Mouse (Mus musculus): ENCODE results near the gene Vti1a. TPM values are rescaled to one million over a fixed set of nuclear protein-coding genes. Genes with fewer than 3 reads are reported as not detected.

Vti1a gene
- total and polyA plus RNA-seq, 3 experiments: 7.7 to 33.2 (median 33.0) TPM

DNA sequence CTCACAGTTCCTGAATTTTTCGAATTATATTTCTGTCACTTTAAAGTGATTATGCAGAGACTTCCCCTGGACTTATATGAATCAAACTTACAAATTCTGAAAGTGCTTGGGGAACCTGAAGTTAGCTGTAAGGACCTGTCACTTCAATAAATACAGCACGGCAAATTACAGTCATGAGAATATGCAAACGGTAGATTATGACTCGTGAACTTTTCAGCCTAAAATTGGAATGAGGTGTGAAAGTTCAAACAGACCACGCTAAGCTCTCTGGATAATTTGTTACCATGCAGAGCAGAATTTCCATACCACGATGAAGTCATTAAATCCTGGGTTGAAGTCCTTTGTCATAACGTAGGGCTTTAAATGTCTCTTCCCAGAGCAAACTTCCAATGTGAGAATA lies 66.7 kb downstream of the Vti1a start:
- TF ChIP-seq TAL1 (conservative IDR thresholded peaks at IDR 0.05; ENCODE audit: low read depth, low read length): no peak
- TF ChIP-seq GATA2 (IDR thresholded peaks at IDR 0.05; ENCODE audit: borderline replicate concordance, low read depth, low read length): no peak
- no peak for TF ChIP-seq GATA1 (IDR thresholded peaks at IDR 0.05; ENCODE audit: borderline replicate concordance, low read length)
- TF ChIP-seq POLR2AphosphoS5 (IDR thresholded peaks at IDR 0.05; ENCODE audit: insufficient replicate concordance, low read depth, low read length): no peak
- TF ChIP-seq CTCF (IDR thresholded peaks at IDR 0.05; ENCODE audit: low read depth, low read length): no peak
- DNase-seq (ENCODE audit: low spot score) (no peak), ATAC-seq (ENCODE audit: extremely low read depth, insufficient number of reproducible peaks, low FRiP score, poor library complexity, severe bottlenecking) (no peak)
- H3K4me3 ChIP-seq (ENCODE audit: low read depth, low read length): no peak overlapping the region
- H3K27me3 ChIP-seq (ENCODE audit: insufficient read depth, low read length): no peaks in the 10 kb centered on the region
- H3K36me3 ChIP-seq (replicated peaks): peaks cover 48% of the 10 kb centered on the region
- H3K9me3 ChIP-seq (replicated peaks): no peaks in the 10 kb centered on the region
- peaks cover 9% of the 10 kb centered on the region for H3K4me1 ChIP-seq (ENCODE audit: insufficient read depth, low read depth, low read length)

DNA sequence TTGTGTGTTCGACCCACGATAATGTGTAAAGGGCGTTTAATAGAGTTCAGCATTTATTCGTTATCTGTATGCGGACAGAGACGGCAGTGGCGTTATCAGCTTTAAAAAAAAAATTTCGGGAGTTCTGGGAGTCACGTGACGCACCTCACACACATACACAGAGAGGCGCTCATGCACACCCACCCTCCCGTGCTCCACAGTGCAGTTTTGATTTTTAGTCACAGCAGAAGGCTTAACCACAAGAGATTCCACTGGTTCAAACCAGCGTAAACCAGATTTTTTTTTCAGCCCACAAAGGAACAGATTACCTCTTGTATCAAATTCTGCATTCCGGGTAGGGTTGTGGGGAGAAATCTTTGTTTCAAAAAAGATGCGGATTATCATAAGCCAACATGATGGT lies 68.5 kb downstream of the Vti1a start:
- no peaks in the 10 kb centered on the region for H3K27me3 ChIP-seq (ENCODE audit: insufficient read depth, low read length)
- H3K9me3 ChIP-seq (replicated peaks): no peaks in the 10 kb centered on the region
- H3K36me3 ChIP-seq (replicated peaks): peaks cover 59% of the 10 kb centered on the region
- no peak for DNase-seq (ENCODE audit: low spot score)
- no peak for ATAC-seq (ENCODE audit: extremely low read depth, insufficient number of reproducible peaks, low FRiP score, poor library complexity, severe bottlenecking)
- no peak for TF ChIP-seq GATA2 (IDR thresholded peaks at IDR 0.05; ENCODE audit: borderline replicate concordance, low read depth, low read length)
- no peak for TF ChIP-seq GATA1 (IDR thresholded peaks at IDR 0.05; ENCODE audit: borderline replicate concordance, low read length)
- TF ChIP-seq CTCF (IDR thresholded peaks at IDR 0.05; ENCODE audit: low read depth, low read length): no peak
- TF ChIP-seq POLR2AphosphoS5 (IDR thresholded peaks at IDR 0.05; ENCODE audit: insufficient replicate concordance, low read depth, low read length): no peak
- no peak for TF ChIP-seq TAL1 (conservative IDR thresholded peaks at IDR 0.05; ENCODE audit: low read depth, low read length)
- no peak overlapping the region for H3K4me3 ChIP-seq (ENCODE audit: low read depth, low read length)
- H3K4me1 ChIP-seq (ENCODE audit: insufficient read depth, low read depth, low read length): no peaks in the 10 kb centered on the region

DNA sequence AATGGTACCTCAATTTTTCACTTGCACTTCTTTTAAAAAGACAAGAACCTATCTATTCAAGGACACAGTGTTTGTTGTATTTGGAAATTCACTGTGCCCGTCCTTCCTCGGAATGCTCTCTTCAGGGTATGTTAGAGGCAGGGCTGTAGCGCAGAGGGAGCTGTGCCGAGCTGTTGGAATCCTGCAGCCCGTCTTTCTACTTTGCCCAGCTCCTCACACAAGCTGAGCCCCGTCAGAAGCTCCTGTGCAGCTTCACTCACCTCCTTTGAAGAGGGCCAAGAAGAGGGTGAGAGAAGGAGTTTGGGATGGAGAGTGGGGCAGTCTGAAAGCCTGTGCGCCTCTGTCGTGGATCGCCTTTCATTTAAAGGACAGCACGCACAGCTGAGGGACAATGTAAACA lies 72.9 kb downstream of the Vti1a start:
- DNase-seq (ENCODE audit: low spot score) (no peak), ATAC-seq (ENCODE audit: extremely low read depth, insufficient number of reproducible peaks, low FRiP score, poor library complexity, severe bottlenecking) (no peak)
- no peak overlapping the region for H3K4me3 ChIP-seq (ENCODE audit: low read depth, low read length)
- no peaks in the 10 kb centered on the region for H3K9me3 ChIP-seq (replicated peaks)
- no peaks in the 10 kb centered on the region for H3K27me3 ChIP-seq (ENCODE audit: insufficient read depth, low read length)
- peaks cover under 1% of the 10 kb centered on the region; the same call in 1 of the 2 replicates for H3K4me1 ChIP-seq (ENCODE audit: insufficient read depth, low read depth, low read length)
- peaks cover 51% of the 10 kb centered on the region for H3K36me3 ChIP-seq (replicated peaks)
- TF ChIP-seq GATA1 (IDR thresholded peaks at IDR 0.05; ENCODE audit: borderline replicate concordance, low read length): no peak
- no peak for TF ChIP-seq POLR2AphosphoS5 (IDR thresholded peaks at IDR 0.05; ENCODE audit: insufficient replicate concordance, low read depth, low read length)
- TF ChIP-seq GATA2 (IDR thresholded peaks at IDR 0.05; ENCODE audit: borderline replicate concordance, low read depth, low read length): no peak
- TF ChIP-seq CTCF (IDR thresholded peaks at IDR 0.05; ENCODE audit: low read depth, low read length): no peak
- no peak for TF ChIP-seq TAL1 (conservative IDR thresholded peaks at IDR 0.05; ENCODE audit: low read depth, low read length)

DNA sequence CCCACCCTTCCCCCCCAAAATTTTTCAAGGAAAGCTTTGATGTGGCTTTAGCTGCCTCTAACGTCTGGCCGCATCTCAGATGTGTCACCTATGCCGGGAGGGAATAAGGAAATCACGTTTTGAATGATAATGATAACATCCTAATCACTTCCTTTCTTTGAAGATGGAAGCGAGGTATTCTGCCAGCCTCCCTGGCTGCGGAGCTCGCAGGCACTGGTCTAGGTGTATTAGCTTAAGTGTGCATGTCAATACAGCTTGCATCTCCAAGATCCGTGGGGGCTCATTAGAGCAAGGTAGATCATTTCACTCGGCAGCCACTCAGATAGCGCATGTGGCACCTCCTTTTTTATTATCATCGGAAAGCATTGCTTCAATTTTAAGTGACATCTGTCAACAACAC lies 74.2 kb downstream of the Vti1a start:
- DNase-seq (ENCODE audit: low spot score): no peak

DNA sequence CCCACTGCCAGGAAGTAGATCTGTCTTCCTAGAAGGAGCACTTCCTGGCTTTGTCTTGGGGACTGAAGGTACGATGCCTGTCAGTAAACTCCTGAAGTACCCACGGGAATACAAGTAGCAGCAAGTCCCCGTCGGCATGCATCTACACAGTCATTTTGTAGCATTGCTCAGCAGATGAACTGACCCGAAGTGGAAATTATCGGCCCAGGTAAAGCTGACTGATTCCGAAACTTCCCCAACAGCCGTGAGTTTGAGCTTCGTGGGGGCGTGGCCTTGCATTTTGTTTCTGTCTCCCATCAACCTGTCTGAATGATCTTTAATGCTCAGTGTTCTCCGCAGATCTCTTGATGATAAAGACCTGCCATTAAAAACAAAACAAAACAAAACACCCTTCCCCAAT lies 85.5 kb downstream of the Vti1a start:
- TF ChIP-seq TAL1 (conservative IDR thresholded peaks at IDR 0.05; ENCODE audit: low read depth, low read length) (no peak), POLR2AphosphoS5 (IDR thresholded peaks at IDR 0.05; ENCODE audit: insufficient replicate concordance, low read depth, low read length) (no peak), GATA2 (IDR thresholded peaks at IDR 0.05; ENCODE audit: borderline replicate concordance, low read depth, low read length) (no peak), GATA1 (IDR thresholded peaks at IDR 0.05; ENCODE audit: borderline replicate concordance, low read length) (no peak), CTCF (IDR thresholded peaks at IDR 0.05; ENCODE audit: low read depth, low read length) (no peak)
- no peak for DNase-seq (ENCODE audit: low spot score)
- peaks cover 59% of the 10 kb centered on the region for H3K36me3 ChIP-seq (replicated peaks)
- no peaks in the 10 kb centered on the region for H3K27me3 ChIP-seq (ENCODE audit: insufficient read depth, low read length)
- peaks cover 9% of the 10 kb centered on the region; the same call in 1 of the 2 replicates for H3K4me1 ChIP-seq (ENCODE audit: insufficient read depth, low read depth, low read length)
- no peaks in the 10 kb centered on the region for H3K9me3 ChIP-seq (replicated peaks)
- no peak for ATAC-seq (ENCODE audit: extremely low read depth, insufficient number of reproducible peaks, low FRiP score, poor library complexity, severe bottlenecking)
- no peak overlapping the region for H3K4me3 ChIP-seq (ENCODE audit: low read depth, low read length)

More for the DNA sequence above, 74.2 kb downstream of the Vti1a start:
- no peak for ATAC-seq (ENCODE audit: extremely low read depth, insufficient number of reproducible peaks, low FRiP score, poor library complexity, severe bottlenecking)
- Histone ChIP-seq H3K9me3 (replicated peaks) (no peaks in the 10 kb centered on the region), H3K27me3 (ENCODE audit: insufficient read depth, low read length) (no peaks in the 10 kb centered on the region), H3K4me3 (ENCODE audit: low read depth, low read length) (no peak overlapping the region), H3K36me3 (replicated peaks) (peaks cover 48% of the 10 kb centered on the region), H3K4me1 (ENCODE audit: insufficient read depth, low read depth, low read length) (peaks cover 2% of the 10 kb centered on the region; the same call in 1 of the 2 replicates)
- no peak for TF ChIP-seq TAL1 (conservative IDR thresholded peaks at IDR 0.05; ENCODE audit: low read depth, low read length)
- TF ChIP-seq GATA1 (IDR thresholded peaks at IDR 0.05; ENCODE audit: borderline replicate concordance, low read length): no peak
- TF ChIP-seq CTCF (IDR thresholded peaks at IDR 0.05; ENCODE audit: low read depth, low read length): no peak
- TF ChIP-seq POLR2AphosphoS5 (IDR thresholded peaks at IDR 0.05; ENCODE audit: insufficient replicate concordance, low read depth, low read length): no peak
- TF ChIP-seq GATA2 (IDR thresholded peaks at IDR 0.05; ENCODE audit: borderline replicate concordance, low read depth, low read length): no peak

DNA sequence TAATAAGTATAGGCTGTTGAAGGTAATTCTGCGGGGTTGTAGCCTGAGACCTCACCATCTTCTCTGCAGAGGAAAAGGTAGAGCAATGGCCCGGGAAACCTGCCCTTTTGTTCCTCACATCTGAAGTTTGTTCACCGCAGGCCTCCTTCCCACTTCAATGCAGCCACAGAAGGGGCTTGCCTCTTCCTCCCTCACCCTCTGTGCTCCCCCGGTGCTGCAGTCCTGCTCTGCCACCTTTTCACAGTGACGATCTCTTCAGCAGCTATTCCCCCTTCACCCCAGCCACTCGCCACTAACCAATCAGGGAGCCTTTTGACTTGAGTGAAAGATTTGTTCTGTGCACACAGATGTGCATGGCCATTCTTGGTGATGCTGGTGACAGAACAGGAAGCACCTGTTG lies 92.4 kb downstream of the Vti1a start:
- no peak for TF ChIP-seq CTCF (IDR thresholded peaks at IDR 0.05; ENCODE audit: low read depth, low read length)
- TF ChIP-seq GATA2 (IDR thresholded peaks at IDR 0.05; ENCODE audit: borderline replicate concordance, low read depth, low read length): no peak
- TF ChIP-seq GATA1 (IDR thresholded peaks at IDR 0.05; ENCODE audit: borderline replicate concordance, low read length): no peak
- no peak for TF ChIP-seq TAL1 (conservative IDR thresholded peaks at IDR 0.05; ENCODE audit: low read depth, low read length)
- TF ChIP-seq POLR2AphosphoS5 (IDR thresholded peaks at IDR 0.05; ENCODE audit: insufficient replicate concordance, low read depth, low read length): no peak
- Histone ChIP-seq H3K4me3 (ENCODE audit: low read depth, low read length) (no peak overlapping the region), H3K36me3 (replicated peaks) (peaks cover 28% of the 10 kb centered on the region), H3K9me3 (replicated peaks) (no peaks in the 10 kb centered on the region), H3K27me3 (ENCODE audit: insufficient read depth, low read length) (no peaks in the 10 kb centered on the region), H3K4me1 (ENCODE audit: insufficient read depth, low read depth, low read length) (no peaks in the 10 kb centered on the region)
- ATAC-seq (ENCODE audit: extremely low read depth, insufficient number of reproducible peaks, low FRiP score, poor library complexity, severe bottlenecking) (no peak), DNase-seq (ENCODE audit: low spot score) (no peak)
